Mouse (Mus musculus) C2C12 (cell line): Measurements from ENCODE around the gene Adra2c.

Experiments
- CTCF ChIP-seq: IDR thresholded peaks from one replicate; pipeline ENCODE4 v1.5.1; 2011; ENCODE audit not compliant: control insufficient read depth, insufficient read depth, insufficient read length
- FOSL1 ChIP-seq: IDR thresholded peaks from one replicate; pipeline ENCODE4 v1.8.0; 2011; ENCODE audit warnings: mild to moderate bottlenecking, low read length; ENCODE audit not compliant: poor library complexity, insufficient read depth, severe bottlenecking
- MAX ChIP-seq: IDR thresholded peaks from one replicate; pipeline ENCODE4 v1.6.1; 2011; ENCODE audit warnings: mild to moderate bottlenecking, control low read depth
- MYOD1 ChIP-seq: IDR thresholded peaks from one replicate; pipeline ENCODE4 v1.6.1; 2011; ENCODE audit warnings: low read depth; ENCODE audit not compliant: control insufficient read depth, insufficient read length
- USF1 ChIP-seq: IDR thresholded peaks from one replicate; pipeline ENCODE4 v1.6.1; 2011; ENCODE audit warnings: low read depth, mild to moderate bottlenecking, control low read depth, moderate library complexity

DNA sequence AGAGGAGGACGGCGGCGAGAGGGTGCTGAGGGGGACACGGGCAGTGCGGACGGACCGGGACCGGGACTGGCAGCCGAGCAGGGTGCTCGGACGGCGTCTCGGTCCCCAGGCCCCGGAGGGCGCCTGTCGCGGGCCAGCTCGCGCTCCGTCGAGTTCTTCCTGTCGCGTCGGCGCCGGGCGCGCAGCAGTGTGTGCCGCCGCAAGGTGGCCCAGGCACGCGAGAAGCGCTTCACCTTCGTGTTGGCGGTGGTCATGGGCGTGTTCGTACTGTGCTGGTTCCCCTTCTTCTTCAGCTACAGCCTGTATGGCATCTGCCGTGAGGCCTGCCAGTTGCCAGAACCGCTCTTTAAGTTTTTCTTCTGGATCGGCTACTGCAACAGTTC lies 2.7 kb downstream of the Adra2c start:
- TF ChIP-seq USF1 (no peak), CTCF (no peak), FOSL1 (no peak), MYOD1 (no peak), MAX (no peak)
